Mouse (Mus musculus) naive thymus-derived CD4-positive, alpha-beta T cell, adult 2 months (primary cell): ENCODE results near the gene Ercc5.

Experiments
- DNase-seq: peaks from one replicate; pipeline ENCODE4 v3.0.0-alpha.2; 2011; ENCODE audit warnings: low read depth

Gene Ercc5

DNA sequence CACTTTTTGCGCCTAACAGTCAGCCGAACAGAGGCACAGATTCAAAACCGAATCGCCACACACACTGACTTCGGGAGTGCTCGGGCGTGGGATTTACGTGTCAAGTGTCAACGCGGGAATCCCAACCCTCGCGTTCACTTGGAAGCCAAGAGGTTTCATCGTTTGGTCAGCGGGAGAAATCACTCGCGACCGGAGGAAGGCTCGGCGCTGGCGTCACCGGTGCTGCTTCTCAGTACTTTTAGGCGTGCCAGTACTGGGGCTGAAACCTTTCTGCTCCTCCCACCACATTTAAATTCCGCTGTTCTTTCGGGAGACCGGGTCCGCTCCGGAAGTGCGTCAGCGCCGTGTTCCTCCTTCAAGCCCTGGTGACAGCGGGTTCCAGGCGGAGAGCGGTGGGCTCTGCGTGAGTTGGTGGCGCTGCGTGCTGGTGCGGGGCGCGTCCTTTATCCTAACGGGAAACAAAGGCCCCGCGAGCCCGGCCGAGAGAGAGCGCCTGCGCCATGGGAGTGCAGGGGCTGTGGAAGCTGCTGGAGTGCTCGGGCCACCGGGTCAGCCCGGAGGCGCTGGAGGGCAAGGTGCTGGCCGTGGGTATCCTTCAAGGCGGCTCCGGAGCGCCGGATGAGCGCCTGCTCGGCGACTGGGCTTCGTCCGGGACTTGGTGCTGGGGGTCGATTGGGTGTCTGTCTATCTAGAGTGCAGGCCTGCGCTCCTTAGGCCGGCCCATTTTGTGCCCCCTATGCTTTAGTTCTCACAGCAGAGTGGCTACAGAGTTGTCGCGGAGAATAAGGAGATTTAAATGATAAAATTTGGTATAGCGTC lies at the start of gene Ercc5:
TSS of gene Ercc5 (plus strand) at position 182 of the 819 bp plus-strand sequence.
- DNase-seq = peak; percentile 90

DNA sequence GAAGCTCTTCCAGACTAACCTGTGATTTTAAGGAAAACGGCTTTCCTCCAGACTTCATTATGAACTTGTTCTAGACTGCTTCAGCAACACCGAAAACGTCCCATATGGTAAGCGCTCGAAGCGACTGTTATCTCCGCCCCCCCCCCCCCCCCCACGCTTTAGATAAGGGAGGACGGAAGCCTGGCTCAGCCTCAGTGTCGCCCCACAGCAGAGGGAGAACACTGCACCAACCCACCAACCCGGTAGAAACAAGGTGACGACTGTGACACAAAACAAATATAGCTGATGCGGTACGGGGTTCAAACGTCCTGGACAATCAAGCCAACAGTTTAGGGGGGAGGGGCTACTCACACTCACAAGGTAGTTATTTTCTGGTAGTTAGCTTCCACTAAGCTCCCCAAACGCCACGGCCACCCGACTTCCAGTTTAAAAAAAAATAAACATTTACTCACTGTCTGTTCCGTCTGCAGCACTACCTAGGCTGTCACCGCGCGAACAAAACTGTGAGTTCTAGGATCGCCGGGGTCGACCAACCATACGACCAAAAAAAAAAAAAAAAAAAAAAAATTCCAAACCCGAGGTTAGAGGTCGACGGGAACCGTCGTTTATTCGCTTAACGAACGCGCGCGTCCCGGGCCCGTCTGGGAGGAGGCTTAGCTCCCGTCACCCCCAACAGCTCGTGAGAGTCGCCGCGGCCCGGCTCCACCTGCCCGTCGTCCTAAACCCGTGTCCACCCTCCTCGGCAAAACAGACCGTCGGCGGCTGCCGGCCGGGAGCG lies 45.9 kb upstream of the Ercc5 start:
- DNase-seq = peak; percentile 87

- DNase-seq = peak; percentile 94
Observed at GRCm38 (mm10) chr1:44102259-44102717, 45.3 kb upstream of the Ercc5 start, which contains the start of gene Tex30. TSS of gene Tex30 (minus strand) at chr1:44102441.

DNA sequence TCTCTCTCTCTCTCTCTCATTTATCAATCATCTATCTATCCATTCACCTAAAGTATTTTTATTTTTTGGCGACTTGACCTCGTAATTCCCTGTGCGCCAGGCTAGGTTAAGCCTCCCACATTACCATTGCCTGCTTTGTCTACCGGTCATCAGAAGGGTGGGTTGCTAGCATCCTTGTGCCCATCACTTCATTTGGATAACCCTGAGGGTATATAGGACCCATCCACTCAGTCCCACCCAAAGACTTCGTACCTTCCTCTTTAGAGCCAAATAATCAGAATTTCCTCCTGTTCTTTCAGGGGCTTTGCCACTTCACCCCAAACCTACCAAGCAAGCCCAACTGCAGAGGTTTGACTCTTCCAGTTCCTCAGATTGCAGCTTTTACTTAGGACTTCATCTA lies 44.6 kb upstream of the Ercc5 start:
- DNase-seq = peak; percentile 28

- no peak for DNase-seq
Observed at GRCm38 (mm10) chr1:44117571-44117970, 30.0 kb upstream of the Ercc5 start.

DNA sequence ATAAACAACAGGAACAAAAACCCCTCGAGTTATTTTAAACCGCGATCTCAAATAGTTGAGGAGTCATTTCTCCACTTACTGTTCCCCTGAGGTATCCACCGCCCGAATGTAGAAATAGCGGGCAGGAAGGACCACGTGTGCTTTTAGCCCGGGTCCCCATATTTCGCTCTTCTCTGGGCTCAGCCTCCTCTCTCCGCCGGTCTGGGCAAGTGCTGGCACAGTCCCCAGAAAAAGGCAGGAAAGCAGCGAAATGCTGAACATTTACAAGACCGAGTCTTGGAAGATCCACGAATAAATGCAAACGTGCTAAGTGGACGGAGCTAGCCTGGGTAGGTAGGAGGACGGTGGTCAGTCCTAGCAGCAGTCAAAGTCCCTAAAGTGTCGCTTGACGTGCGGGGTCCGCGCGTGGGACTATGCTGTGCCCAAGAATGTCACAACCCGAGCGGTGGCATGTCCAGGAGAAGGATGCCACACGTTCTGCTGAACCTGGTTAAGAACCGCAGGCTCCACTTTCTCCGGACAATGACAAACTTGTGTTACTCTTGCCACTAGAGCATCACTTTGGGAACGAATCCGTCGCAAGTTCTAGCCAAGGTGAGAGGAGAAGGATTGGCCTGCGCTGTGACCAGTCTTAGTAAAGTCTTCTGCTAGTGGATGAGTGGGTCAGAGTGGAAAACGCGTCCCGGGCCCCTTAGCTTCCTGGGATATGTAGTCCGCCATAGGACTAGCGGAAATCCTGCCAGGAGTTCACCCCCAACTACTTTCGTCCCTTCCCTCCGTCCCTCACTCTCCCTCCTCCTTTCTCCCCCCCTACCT lies 29.1 kb upstream of the Ercc5 start, which contains the start of the genes Kdelc1 and Bivm:
TSS of gene Kdelc1 (minus strand) at position 570 of the 816 bp plus-strand sequence.
TSS of gene Bivm (plus strand) at position 719 of the 816 bp plus-strand sequence.
- DNase-seq = peak; percentile 79

DNA sequence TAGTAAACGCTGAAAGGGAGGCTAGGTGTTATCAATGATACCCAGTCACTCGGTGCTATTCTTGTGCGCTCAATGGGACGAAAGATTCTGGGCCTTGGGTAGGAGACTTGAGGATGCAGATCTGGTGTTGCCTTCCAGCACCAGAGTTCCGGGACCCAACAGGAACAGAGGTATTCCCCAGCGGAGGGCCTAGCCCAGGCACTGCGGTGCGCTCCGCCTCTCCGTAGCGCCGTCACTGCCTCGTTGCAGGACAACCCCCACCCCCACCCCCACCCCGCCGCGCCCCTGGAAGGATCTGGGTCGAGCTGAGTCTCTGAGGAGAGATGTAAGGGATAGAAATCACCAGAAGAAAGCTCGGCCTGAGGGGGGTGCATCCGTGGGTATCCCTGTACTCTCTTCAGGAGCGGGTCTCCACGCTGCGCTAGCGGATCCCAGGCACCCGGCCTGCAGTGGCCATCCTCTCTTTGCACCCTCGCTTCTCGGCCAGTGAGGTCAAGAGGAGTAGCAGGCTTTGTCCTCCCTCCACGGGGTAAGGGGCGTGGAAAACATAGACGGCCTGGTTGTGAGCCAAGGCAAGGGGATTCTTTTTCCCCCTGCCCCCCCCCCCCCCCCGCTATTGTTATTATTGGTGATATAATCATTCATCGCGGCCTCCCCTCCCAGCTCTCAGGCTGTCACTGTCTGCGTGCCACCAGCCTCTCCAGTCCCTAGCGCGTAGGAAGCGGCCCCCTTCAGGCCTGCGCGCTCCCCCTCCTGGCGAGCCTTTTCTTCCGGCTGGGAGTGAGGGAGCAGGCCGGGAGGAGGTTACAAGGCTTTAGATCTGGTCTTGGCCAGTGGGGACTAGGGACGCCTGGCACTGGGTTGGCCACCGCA lies 28.1 kb upstream of the Ercc5 start:
- DNase-seq = peak; percentile 62

GRCm38 (mm10) chr1:44120074-44120406 lies 27.5 kb upstream of the Ercc5 start:
- DNase-seq = no peak

GRCm38 (mm10) chr1:44122256-44122655 lies 25.3 kb upstream of the Ercc5 start:
- DNase-seq = peak; percentile 75

DNA sequence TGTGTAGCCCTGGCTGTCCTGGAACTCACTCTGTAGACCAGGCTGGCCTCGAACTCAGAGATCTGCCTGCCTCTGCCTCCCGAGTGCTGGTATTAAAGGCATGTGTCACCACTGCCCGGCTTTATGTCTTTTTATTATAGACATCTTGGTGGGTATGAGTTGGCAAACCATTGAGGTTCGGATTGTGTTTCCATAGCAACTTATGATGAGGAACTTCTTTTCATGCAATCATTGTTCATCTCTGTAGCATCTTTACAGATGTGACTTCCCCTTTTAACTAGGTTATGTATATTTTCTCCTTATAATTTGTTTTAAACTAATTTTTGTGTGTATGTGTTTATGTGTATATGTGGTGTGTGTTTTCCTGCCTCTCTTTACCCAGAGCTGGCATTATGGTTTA lies 22.0 kb upstream of the Ercc5 start:
- no peak for DNase-seq

GRCm38 (mm10) chr1:44129929-44130581 lies 17.5 kb upstream of the Ercc5 start:
- no peak for DNase-seq

GRCm38 (mm10) chr1:44140232-44140631 lies 7.3 kb upstream of the Ercc5 start:
- no peak for DNase-seq

GRCm38 (mm10) chr1:44142747-44143146 lies 4.8 kb upstream of the Ercc5 start:
- DNase-seq = no peak

GRCm38 (mm10) chr1:44148706-44149105 lies 1.2 kb downstream of the Ercc5 start:
- DNase-seq = peak; percentile 40

DNA sequence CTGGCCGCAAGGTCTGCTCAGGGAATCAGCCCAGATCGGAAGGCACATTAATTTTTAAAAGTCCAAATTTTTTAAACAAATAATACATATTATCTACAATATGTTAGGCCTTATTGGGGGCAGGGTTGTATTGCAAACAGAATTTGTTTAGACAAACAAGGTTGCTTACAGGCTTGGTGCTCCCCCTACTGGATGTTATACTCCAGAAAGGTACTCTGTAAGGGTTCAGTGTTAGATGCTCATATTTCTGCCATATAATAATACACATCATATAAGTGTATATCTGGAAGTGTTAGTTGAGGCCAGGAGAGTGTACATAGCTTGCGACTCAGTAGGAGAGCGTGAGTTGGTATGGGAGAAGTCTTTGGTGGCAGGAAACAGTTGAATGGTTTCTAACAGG lies 7.7 kb downstream of the Ercc5 start:
- peak; percentile 62 for DNase-seq

DNA sequence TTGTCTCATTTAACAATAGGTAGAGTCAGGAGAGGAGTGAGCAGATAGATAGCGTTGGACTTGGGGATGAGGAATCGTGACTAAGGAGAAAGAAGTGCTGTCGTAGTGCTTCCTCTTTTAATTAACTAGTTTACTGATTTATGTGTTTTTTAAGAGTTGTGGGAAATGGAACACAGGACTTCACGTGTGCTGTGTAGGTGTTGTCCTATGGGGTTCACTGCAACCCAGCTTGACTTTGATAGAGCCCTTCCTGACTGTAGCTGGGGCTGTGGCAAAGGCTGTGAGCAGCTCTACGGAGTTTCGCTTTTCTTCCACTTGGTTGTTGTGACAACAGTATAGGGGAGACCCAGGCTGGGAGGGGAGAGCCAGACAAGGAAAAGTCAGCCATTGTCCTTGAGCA lies 10.8 kb downstream of the Ercc5 start:
- no peak for DNase-seq

GRCm38 (mm10) chr1:44161818-44162217 lies 14.3 kb downstream of the Ercc5 start:
- DNase-seq = no peak

DNA sequence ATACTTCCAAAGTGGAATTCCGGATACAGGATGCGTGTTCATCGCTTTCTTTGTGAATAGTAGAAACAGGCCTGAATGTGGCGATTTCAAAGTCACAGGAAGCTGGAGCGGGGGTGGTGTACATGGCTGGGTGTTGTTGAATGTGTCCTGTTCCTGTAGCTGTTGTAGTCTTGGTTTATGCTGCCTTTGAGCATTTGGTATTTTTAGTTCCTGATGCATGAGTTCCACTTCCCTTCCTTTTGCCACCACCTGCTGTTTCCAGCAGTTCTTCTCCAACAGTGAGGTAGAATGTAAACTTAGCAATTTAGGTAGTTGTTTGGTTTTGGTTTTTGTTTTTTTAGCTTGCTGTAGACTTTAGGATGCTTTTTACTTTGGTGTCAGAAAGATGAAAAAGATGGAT lies 14.8 kb downstream of the Ercc5 start:
- no peak for DNase-seq

- no peak for DNase-seq
Observed at GRCm38 (mm10) chr1:44167859-44168383, 20.4 kb downstream of the Ercc5 start.

- no peak for DNase-seq
Observed at GRCm38 (mm10) chr1:44172656-44173055, 25.1 kb downstream of the Ercc5 start.
